Mouse (Mus musculus) neural tube, embryonic 11.5 days (tissue): ENCODE measurements around the gene Uaca. TPM values are rescaled to one million over a fixed set of nuclear protein-coding genes. Genes with fewer than 3 reads are reported as not detected.
A peak's percentile ranks its signal among the peaks of the same experiment; 100 is the strongest.

ENCODE experiments used
- ATAC-seq: fragments of 200-750 bp; cut with Nextera tagmentation; 2 replicates; pipeline ENCODE4 v1.8.0; 2017; ENCODE audit warnings: moderate number of reproducible peaks, mild to moderate bottlenecking, moderate TSS enrichment, moderate library complexity; ENCODE audit not compliant: insufficient read depth, low FRiP score, low TSS enrichment
- DNase-seq: peaks from one replicate; pipeline ENCODE4 v3.0.0-alpha.2; 2015; ENCODE audit warnings: low spot score
- H3K27ac ChIP-seq: fragments of 300-500 bp; sonication (generic); 2 replicates; pipeline ENCODE4 v1.5.1; 2014; ENCODE audit warnings: low read depth, mild to moderate bottlenecking, low read length
- H3K27me3 ChIP-seq: fragments of 300-500 bp; sonication (generic); 2 replicates; pipeline ENCODE4 v1.6.1; 2014; ENCODE audit warnings: mild to moderate bottlenecking, low read length, mixed read lengths; ENCODE audit not compliant: control insufficient read depth, insufficient read depth
- H3K36me3 ChIP-seq: fragments of 300-500 bp; sonication (generic); 2 replicates; pipeline ENCODE4 v1.6.1; 2014; ENCODE audit warnings: mild to moderate bottlenecking, low read length, moderate library complexity, mixed read lengths; ENCODE audit not compliant: control insufficient read depth, insufficient read depth
- H3K4me1 ChIP-seq: fragments of 300-500 bp; sonication (generic); 2 replicates; pipeline ENCODE4 v1.6.1; 2014; ENCODE audit warnings: low read length, mixed read lengths; ENCODE audit not compliant: control insufficient read depth, insufficient read depth
- H3K4me2 ChIP-seq: fragments of 300-500 bp; sonication (generic); 2 replicates; pipeline ENCODE4 v1.6.1; 2014; ENCODE audit warnings: low read depth, mild to moderate bottlenecking, moderate library complexity
- H3K4me3 ChIP-seq: fragments of 300-500 bp; sonication (generic); 2 replicates; pipeline ENCODE4 v1.5.1; 2014; ENCODE audit warnings: low read depth, low read length
- H3K9ac ChIP-seq: fragments of 300-500 bp; sonication (generic); 2 replicates; pipeline ENCODE4 v1.6.1; 2014; ENCODE audit warnings: mild to moderate bottlenecking, low read length
- H3K9me3 ChIP-seq: fragments of 300-500 bp; sonication (generic); 2 replicates; pipeline ENCODE4 v1.6.1; 2016; ENCODE audit warnings: low read length; ENCODE audit not compliant: control insufficient read depth
- WGBS: fragments of 180-500 bp; shearing (Covaris S2); extraction: QIAGEN DNeasy Blood & Tissue Kit; methylation state at CpG from one replicate; pipeline ENCODE4 v1.1.7; 2014; 5-methylcytosine and 5-hydroxymethylcytosine counted together
- polyA plus RNA-seq: library from polyadenylated mRNA; unstranded; fragments of >200 nt; fragmentation: Nextera tagmentation; extraction: Ambion mirVana; gene quantifications from 2 replicates; pipeline ENCODE4 v1.2.1, GENCODE M21; 2014

Gene Uaca
- polyA plus RNA-seq, 1 experiment from 2014 or later = 21.9 TPM

DNA sequence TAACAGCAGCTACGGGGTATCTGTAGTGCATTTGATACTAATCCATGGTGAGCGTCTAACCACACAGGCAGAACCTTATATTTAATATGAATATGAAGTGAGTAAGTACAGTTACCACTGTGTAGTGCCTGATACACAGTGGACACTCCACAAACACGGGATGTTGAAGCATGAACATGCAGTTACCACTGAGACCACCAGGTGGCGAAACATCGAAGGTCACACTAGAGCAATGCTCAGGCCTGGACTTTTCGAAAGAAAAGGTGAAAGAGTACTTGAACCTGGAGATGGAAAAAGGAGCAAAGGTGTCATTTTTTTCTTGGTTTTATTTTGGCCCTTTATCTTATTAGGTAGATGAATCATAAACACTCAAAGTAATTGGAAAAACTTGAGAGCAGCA, 38.1 kb upstream of the Uaca start:
- no peaks in the 10 kb centered on the region for H3K9me3 ChIP-seq
- H3K4me1 ChIP-seq = peaks cover 4% of the 10 kb centered on the region; the same call in 1 of the 2 replicates
- no peak overlapping the region for H3K4me2 ChIP-seq
- DNase-seq (peak; percentile 66), ATAC-seq (no peak)
- H3K27ac ChIP-seq = no peak overlapping the region
- no peaks in the 10 kb centered on the region for H3K27me3 ChIP-seq
- H3K4me3 ChIP-seq = no peak overlapping the region
- WGBS = 44% methylated on average over 6 of the region's 6 CpGs
- no peak overlapping the region for H3K9ac ChIP-seq
- no peaks in the 10 kb centered on the region for H3K36me3 ChIP-seq

DNA sequence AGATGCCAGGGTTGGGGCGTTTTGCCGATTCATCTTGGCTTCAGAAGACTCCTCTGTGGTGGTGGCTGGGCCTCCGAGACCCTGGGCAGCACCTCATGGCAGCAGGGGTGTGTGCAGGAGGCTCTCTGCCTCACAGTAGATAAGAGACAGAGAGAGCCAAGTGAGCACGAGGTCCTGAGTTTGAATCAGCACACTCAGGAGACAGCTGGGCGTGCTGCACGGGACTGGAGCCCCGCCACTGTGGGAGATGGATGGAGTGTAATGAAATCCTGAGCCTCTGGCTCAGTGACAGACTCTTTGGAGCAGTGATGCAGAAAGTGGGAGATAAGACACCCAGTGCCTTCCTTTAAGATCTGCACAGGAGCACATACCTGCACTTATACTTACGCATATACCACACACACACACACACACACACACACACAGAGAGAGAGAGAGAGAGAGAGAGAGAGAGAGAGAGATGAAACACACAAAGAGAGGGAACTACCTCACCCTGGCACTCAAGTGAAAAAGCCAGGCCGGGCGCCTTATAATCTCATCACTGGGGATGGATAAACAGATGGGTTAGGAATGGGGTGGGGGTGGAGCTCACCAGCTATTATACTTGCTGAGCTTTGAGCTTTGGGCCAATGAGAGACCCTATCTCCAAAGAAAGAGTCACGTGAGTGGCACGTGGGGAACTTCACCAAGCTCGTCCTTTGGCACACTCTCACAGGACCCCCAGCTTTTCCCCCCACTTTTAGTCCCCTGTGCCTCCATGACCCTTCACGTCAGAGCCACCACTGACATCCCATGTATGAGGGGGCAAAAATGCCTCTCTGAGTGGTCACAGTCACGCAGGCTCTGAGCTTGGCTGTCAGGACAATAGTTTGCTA, 37.2 kb upstream of the Uaca start:
- no peak for ATAC-seq

DNA sequence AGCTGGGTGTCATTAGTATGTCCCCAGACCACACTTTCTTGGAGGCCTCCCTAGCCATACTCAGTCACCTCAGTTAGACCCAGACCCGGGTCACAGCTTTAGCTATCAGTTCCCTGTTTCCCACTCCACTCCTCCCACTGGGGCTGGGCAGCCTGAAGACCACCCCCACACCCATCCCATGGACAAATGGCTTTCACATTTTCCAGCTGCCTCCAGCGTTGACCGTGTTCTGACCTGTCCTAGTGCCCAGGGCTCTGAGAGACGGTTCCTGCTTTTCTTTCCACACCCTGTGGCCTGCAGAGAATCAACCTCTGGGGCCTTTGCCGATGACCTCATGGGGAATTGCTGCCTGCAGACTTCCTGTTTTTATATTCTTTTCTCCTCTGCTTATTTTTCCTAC, 36.5 kb upstream of the Uaca start:
- Histone ChIP-seq H3K4me1 (peaks cover 4% of the 10 kb centered on the region; the same call in 1 of the 2 replicates), H3K27ac (peak overlapping the region; percentile 49), H3K9ac (no peak overlapping the region), H3K4me3 (no peak overlapping the region), H3K4me2 (no peak overlapping the region), H3K9me3 (no peaks in the 10 kb centered on the region), H3K36me3 (no peaks in the 10 kb centered on the region), H3K27me3 (no peaks in the 10 kb centered on the region)
- DNase-seq = peak; percentile 34
- ATAC-seq = no peak
- WGBS = 36% methylated on average over 5 of the region's 5 CpGs

More for the DNA sequence above, 37.2 kb upstream of the Uaca start:
- Histone ChIP-seq H3K36me3 (no peaks in the 10 kb centered on the region), H3K4me1 (peaks cover 4% of the 10 kb centered on the region; the same call in 1 of the 2 replicates), H3K4me2 (no peak overlapping the region), H3K27ac (peak overlapping the region; percentile 49), H3K27me3 (no peaks in the 10 kb centered on the region), H3K9me3 (no peaks in the 10 kb centered on the region), H3K9ac (no peak overlapping the region), H3K4me3 (no peak overlapping the region)
- DNase-seq = no peak
- 77% methylated on average over 15 of the region's 15 CpGs for WGBS

DNA sequence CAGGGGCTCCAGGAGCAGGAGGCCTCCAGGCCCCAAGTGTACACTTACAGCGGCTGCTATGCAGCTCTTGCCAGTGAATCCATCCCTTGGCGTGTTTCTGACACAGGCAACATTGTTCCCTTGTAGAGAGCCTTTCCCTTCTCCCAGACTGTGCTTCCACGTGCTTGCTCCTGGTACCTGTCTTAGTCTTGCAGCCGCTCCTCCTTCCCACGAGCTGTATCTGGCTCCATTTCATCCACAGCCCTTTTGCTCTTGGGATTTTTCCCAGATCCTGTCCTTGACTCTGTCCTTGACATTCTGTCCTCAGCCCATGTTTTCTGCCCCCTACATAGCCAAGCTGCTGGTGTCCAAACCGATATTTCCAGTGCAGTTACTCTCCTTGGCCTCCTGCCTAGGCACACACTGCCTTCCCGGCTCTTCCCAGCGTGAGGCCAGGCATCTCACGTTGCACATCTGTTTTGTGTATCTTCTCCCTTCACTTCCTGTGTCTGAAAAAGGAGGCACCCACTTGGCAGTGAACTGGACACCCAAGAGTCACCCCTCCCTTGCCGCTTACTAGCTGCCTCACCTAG, 34.8 kb upstream of the Uaca start:
- no peaks in the 10 kb centered on the region for H3K9me3 ChIP-seq
- H3K4me3 ChIP-seq = no peak overlapping the region
- H3K27me3 ChIP-seq = no peaks in the 10 kb centered on the region
- H3K27ac ChIP-seq = no peak overlapping the region
- DNase-seq (no peak), ATAC-seq (no peak)
- H3K4me2 ChIP-seq = no peak overlapping the region
- 71% methylated on average over 10 of the region's 10 CpGs for WGBS
- no peak overlapping the region for H3K9ac ChIP-seq
- H3K4me1 ChIP-seq = peaks cover 4% of the 10 kb centered on the region; the same call in 1 of the 2 replicates
- no peaks in the 10 kb centered on the region for H3K36me3 ChIP-seq

DNA sequence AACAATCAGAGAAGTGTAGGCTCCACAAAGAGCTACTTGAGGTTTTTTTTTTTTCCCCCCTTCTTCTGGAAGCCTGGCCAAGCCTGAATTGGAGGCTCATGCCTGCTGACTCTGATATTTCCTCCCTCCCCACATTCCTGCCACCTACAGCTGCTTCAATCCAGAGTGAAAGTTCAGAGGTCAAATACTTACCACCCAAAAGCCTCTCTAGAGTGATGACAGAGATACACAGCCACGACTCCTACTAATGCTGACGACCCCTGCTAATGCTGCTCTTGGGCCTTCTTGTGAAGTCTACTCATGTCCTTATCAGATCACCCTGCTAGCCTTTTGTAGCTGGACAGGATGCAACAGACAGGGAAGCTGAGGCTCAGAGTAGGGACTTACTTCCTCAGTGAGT, 29.2 kb upstream of the Uaca start:
- H3K4me2 ChIP-seq = no peak overlapping the region
- no peak for ATAC-seq

DNA sequence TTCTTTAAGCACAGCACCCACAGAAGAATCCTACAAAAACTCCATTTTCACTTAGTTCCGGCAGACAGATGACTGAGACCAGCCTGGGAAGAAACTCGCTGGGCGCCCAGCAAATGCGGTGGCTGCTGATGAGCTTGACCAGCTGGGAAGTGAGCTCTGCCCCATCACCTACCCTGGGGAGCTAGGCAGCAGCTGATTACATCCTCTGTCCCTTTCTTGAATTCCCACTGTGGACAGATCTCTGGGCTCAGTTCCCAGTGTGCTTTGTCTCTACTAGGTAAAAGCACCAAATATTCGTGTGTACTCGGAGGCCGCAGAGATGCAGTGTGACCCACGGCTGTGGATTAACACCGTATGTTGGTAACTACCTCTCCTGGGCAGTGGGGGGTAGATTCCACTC, 25.9 kb upstream of the Uaca start:
- H3K4me1 ChIP-seq = no peaks in the 10 kb centered on the region
- no peak overlapping the region for H3K4me3 ChIP-seq
- H3K9me3 ChIP-seq = no peaks in the 10 kb centered on the region
- DNase-seq = no peak
- no peak for ATAC-seq
- H3K9ac ChIP-seq = no peak overlapping the region
- no peaks in the 10 kb centered on the region for H3K27me3 ChIP-seq
- H3K27ac ChIP-seq = no peak overlapping the region
- 75% methylated on average over 9 of the region's 9 CpGs for WGBS
- no peaks in the 10 kb centered on the region for H3K36me3 ChIP-seq
- H3K4me2 ChIP-seq = no peak overlapping the region

More for the DNA sequence above, 29.2 kb upstream of the Uaca start:
- Histone ChIP-seq H3K27ac (no peak overlapping the region), H3K27me3 (no peaks in the 10 kb centered on the region), H3K9me3 (no peaks in the 10 kb centered on the region), H3K9ac (no peak overlapping the region), H3K4me3 (no peak overlapping the region), H3K4me1 (no peaks in the 10 kb centered on the region), H3K36me3 (no peaks in the 10 kb centered on the region)
- 36% methylated on average over 2 of the region's 2 CpGs for WGBS
- DNase-seq = no peak

DNA sequence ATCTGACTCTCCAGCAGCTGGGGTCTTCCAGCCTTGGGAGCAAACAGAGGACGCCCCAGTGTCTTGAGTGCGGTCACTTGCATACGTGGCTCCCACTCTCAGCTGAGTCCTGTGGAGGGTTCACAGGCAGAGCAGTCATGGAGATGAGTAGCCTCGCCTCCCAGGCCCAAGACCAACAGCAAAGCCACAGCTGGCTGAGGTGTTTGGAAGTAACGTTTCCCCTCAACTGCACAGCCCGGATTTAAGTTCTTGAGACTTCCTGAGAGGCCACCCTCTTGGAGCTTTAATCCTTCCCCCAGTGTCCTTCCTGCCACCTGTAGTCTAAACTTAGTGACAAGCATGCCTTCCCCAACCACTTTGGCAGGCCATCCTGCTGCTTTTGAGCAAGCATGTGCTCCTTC, 24.6 kb upstream of the Uaca start:
- no peak overlapping the region for H3K4me2 ChIP-seq
- ATAC-seq (no peak), DNase-seq (no peak)
- H3K9me3 ChIP-seq = no peaks in the 10 kb centered on the region
- no peaks in the 10 kb centered on the region for H3K27me3 ChIP-seq
- 70% methylated on average over 6 of the region's 6 CpGs for WGBS
- H3K27ac ChIP-seq = no peak overlapping the region
- no peaks in the 10 kb centered on the region for H3K4me1 ChIP-seq
- H3K9ac ChIP-seq = no peak overlapping the region
- H3K4me3 ChIP-seq = no peak overlapping the region
- H3K36me3 ChIP-seq = no peaks in the 10 kb centered on the region

DNA sequence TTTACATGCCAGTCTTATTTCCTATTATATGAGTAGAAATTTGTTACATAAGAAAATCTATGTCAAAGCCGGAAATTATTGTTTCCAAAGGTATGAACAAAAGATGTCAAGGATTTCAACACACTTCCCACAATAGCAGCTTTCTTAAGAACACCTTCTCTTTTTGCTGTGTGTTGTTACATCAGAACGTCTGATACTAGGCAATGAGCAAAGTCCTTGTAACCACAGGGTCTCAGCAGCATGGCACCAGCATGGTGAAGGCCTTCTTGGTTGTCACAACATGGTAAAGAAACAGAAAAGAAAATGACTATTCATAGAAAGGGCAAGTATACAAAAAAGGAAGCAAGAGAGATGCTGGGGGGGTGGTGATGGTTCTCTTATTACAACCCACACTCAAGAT, 20.6 kb upstream of the Uaca start:
- ATAC-seq = no peak

DNA sequence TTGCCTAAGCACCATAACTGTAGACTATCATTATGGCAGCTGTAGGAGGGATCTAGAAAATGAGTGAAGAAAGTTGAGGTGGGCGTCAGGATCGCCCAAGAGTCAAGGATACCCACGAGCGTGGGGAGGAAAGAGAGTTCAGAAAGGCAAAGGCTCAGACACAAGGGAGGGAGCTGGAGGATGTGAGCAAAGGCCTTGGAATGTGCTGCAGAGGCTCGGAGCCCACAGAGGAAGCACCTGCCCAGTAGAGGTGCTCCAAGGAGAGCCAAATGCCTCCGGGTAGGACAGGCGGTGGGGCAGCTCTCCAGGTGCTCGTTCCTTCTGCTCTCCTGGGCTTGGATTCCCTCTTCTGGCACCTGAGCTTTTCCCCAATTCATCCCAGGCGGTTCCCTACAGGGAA, 17.4 kb upstream of the Uaca start:
- no peak overlapping the region for H3K9ac ChIP-seq
- no peak overlapping the region for H3K4me3 ChIP-seq
- H3K4me1 ChIP-seq = no peaks in the 10 kb centered on the region
- H3K27me3 ChIP-seq = no peaks in the 10 kb centered on the region
- no peaks in the 10 kb centered on the region for H3K9me3 ChIP-seq
- no peak for DNase-seq
- WGBS = 90% methylated on average over 9 of the region's 9 CpGs
- ATAC-seq = no peak
- no peak overlapping the region for H3K27ac ChIP-seq
- H3K4me2 ChIP-seq = no peak overlapping the region
- H3K36me3 ChIP-seq = no peaks in the 10 kb centered on the region

More for the DNA sequence above, 20.6 kb upstream of the Uaca start:
- H3K4me1 ChIP-seq = no peaks in the 10 kb centered on the region
- no peak overlapping the region for H3K9ac ChIP-seq
- no peaks in the 10 kb centered on the region for H3K27me3 ChIP-seq
- no peaks in the 10 kb centered on the region for H3K9me3 ChIP-seq
- DNase-seq = no peak
- WGBS = 89% methylated on average over 2 of the region's 2 CpGs
- H3K4me2 ChIP-seq = no peak overlapping the region
- no peak overlapping the region for H3K4me3 ChIP-seq
- no peak overlapping the region for H3K27ac ChIP-seq
- H3K36me3 ChIP-seq = no peaks in the 10 kb centered on the region
